Mouse (Mus musculus) ES-Bruce4 (cell line): Measurements from ENCODE around the gene Nectin2. TPM values are rescaled to one million over a fixed set of nuclear protein-coding genes. Genes with fewer than 3 reads are reported as not detected.
A peak's percentile ranks its signal among the peaks of the same experiment; 100 is the strongest.

Experiments
- H3K27ac ChIP-seq: 2 replicates; pipeline ENCODE4 v1.5.1; 2012; ENCODE audit warnings: low read length, inconsistent platforms; ENCODE audit not compliant: insufficient read depth
- H3K27me3 ChIP-seq: 2 replicates; pipeline ENCODE4 v1.6.1; 2012; ENCODE audit warnings: mild to moderate bottlenecking, low read length, inconsistent platforms; ENCODE audit not compliant: control insufficient read depth, poor library complexity, insufficient read depth, severe bottlenecking
- H3K36me3 ChIP-seq: 2 replicates; pipeline ENCODE4 v1.6.1; 2012; ENCODE audit warnings: inconsistent platforms, mild to moderate bottlenecking, low read length, moderate library complexity; ENCODE audit not compliant: control insufficient read depth, poor library complexity, insufficient read depth, severe bottlenecking
- H3K4me1 ChIP-seq: one replicate; pipeline ENCODE4 v1.8.1; 2011; ENCODE audit warnings: low read length; ENCODE audit not compliant: control insufficient read depth, insufficient read depth
- H3K4me3 ChIP-seq: 2 replicates; pipeline ENCODE4 v1.5.1; 2011; ENCODE audit warnings: low read depth, mild to moderate bottlenecking, low read length
- H3K9ac ChIP-seq: 2 replicates; pipeline ENCODE4 v1.6.1; 2012; ENCODE audit warnings: low read depth, mild to moderate bottlenecking, inconsistent platforms; ENCODE audit not compliant: poor library complexity, severe bottlenecking
- H3K9me3 ChIP-seq: replicated peaks from 2 replicates; pipeline ENCODE4 v1.6.1; 2012; ENCODE audit warnings: mild to moderate bottlenecking, low read length, inconsistent platforms; ENCODE audit not compliant: control insufficient read depth, poor library complexity, insufficient read depth, severe bottlenecking
- CTCF ChIP-seq: IDR thresholded peaks from one replicate; pipeline ENCODE4 v1.8.1; 2011; ENCODE audit warnings: low read depth, low read length
- EP300 ChIP-seq: IDR thresholded peaks from 2 replicates; pipeline ENCODE4 v1.6.1; 2011; ENCODE audit warnings: low read depth, low read length; ENCODE audit not compliant: insufficient read depth
- POLR2A ChIP-seq: IDR thresholded peaks from one replicate; pipeline ENCODE4 v1.8.1; 2011; ENCODE audit warnings: low read length; ENCODE audit not compliant: insufficient read depth
- polyA plus RNA-seq: library from polyadenylated mRNA; stranded (reverse); fragments of >200 nt; gene quantifications from 2 replicates; pipeline ENCODE4 v1.2.4, GENCODE M21; 2011; ENCODE audit warnings: low read depth; ENCODE audit not compliant: missing spikeins, insufficient read depth, insufficient read length

The Nectin2 gene
- polyA plus RNA-seq, 1 experiment, result 86.7 TPM

- TF ChIP-seq POLR2A, result no peak
- TF ChIP-seq EP300, result no peak
- no peak for TF ChIP-seq CTCF
Measured at GRCm38 (mm10) chr7:19724167-19724566, 26.1 kb downstream of the Nectin2 start.

GRCm38 (mm10) chr7:19722754-19723195, 27.5 kb downstream of the Nectin2 start:
- Histone ChIP-seq H3K27ac (no peak overlapping the region), H3K4me3 (no peak overlapping the region), H3K36me3 (peaks cover 30% of the 10 kb centered on the region), H3K4me1 (no peaks in the 10 kb centered on the region), H3K9ac (no peak overlapping the region), H3K9me3 (no peaks in the 10 kb centered on the region; the same call in 1 of the 2 replicates), H3K27me3 (no peaks in the 10 kb centered on the region)
- TF ChIP-seq EP300, result no peak

More at GRCm38 (mm10) chr7:19724167-19724566, 26.1 kb downstream of the Nectin2 start:
- Histone ChIP-seq H3K27ac (no peak overlapping the region), H3K27me3 (no peaks in the 10 kb centered on the region), H3K9me3 (no peaks in the 10 kb centered on the region; the same call in 1 of the 2 replicates), H3K36me3 (peaks cover 38% of the 10 kb centered on the region), H3K4me1 (no peaks in the 10 kb centered on the region), H3K9ac (no peak overlapping the region), H3K4me3 (no peak overlapping the region)

GRCm38 (mm10) chr7:19719200-19719599, 31.1 kb downstream of the Nectin2 start:
- TF ChIP-seq EP300 (no peak), CTCF (no peak), POLR2A (no peak)
- H3K4me1 ChIP-seq, result no peaks in the 10 kb centered on the region
- H3K27ac ChIP-seq, result no peak overlapping the region
- no peaks in the 10 kb centered on the region for H3K27me3 ChIP-seq
- no peaks in the 10 kb centered on the region; the same call in 1 of the 2 replicates for H3K9me3 ChIP-seq
- H3K36me3 ChIP-seq, result peaks cover 7% of the 10 kb centered on the region
- no peak overlapping the region for H3K9ac ChIP-seq
- no peak overlapping the region for H3K4me3 ChIP-seq

GRCm38 (mm10) chr7:19718297-19718952, 31.9 kb downstream of the Nectin2 start:
- no peak overlapping the region for H3K4me3 ChIP-seq
- H3K9ac ChIP-seq, result no peak overlapping the region
- no peaks in the 10 kb centered on the region for H3K27me3 ChIP-seq
- H3K9me3 ChIP-seq, result no peaks in the 10 kb centered on the region; the same call in 1 of the 2 replicates
- TF ChIP-seq EP300, result no peak
- no peak for TF ChIP-seq POLR2A
- TF ChIP-seq CTCF, result no peak
- H3K27ac ChIP-seq, result no peak overlapping the region
- no peaks in the 10 kb centered on the region for H3K4me1 ChIP-seq
- peaks cover 6% of the 10 kb centered on the region; the same call in 1 of the 2 replicates for H3K36me3 ChIP-seq

- Histone ChIP-seq H3K4me3 (no peak overlapping the region), H3K4me1 (no peaks in the 10 kb centered on the region), H3K9me3 (no peaks in the 10 kb centered on the region; the same call in 1 of the 2 replicates), H3K27me3 (no peaks in the 10 kb centered on the region), H3K9ac (no peak overlapping the region), H3K27ac (no peak overlapping the region), H3K36me3 (peaks cover 14% of the 10 kb centered on the region)
- no peak for TF ChIP-seq CTCF
- no peak for TF ChIP-seq POLR2A
- no peak for TF ChIP-seq EP300
Measured at GRCm38 (mm10) chr7:19717346-19717745, 32.9 kb downstream of the Nectin2 start.

GRCm38 (mm10) chr7:19716822-19717221, 33.5 kb downstream of the Nectin2 start:
- Histone ChIP-seq H3K36me3 (peaks cover 18% of the 10 kb centered on the region), H3K27me3 (no peaks in the 10 kb centered on the region), H3K9me3 (no peaks in the 10 kb centered on the region; the same call in 1 of the 2 replicates), H3K4me3 (no peak overlapping the region), H3K4me1 (no peaks in the 10 kb centered on the region), H3K9ac (peak overlapping the region; percentile 80), H3K27ac (peak overlapping the region; percentile 98)
- TF ChIP-seq CTCF (no peak), POLR2A (no peak), EP300 (no peak)
